Mouse (Mus musculus): Measurements from ENCODE around the gene Serpina3n. TPM values are rescaled to one million over a fixed set of nuclear protein-coding genes. Genes with fewer than 3 reads are reported as not detected.
A peak's percentile ranks its signal among the peaks of the same experiment; 100 is the strongest.
"Not testable (repeated sequence)": the region's sequence is repeated elsewhere in the genome, so short reads cannot be mapped to it uniquely, and the experiment has no call there.

The Serpina3n gene
- total RNA-seq (2021), result 10 to 100 TPM in 1 of 2 experiments, 1 to 10 TPM in 1; 2.4 to 14.9 TPM
- long read RNA-seq, experiment 1, partial matches to known transcripts, result 0 of 3 reads
- long read RNA-seq, experiment 1, other reads (novel, unspliced or antisense), result 3 of 3 reads
- long read RNA-seq, experiment 2, partial matches to known transcripts, result 0 of 5 reads
- long read RNA-seq, experiment 2, other reads (novel, unspliced or antisense), result 3 of 5 reads

- DNase-seq, result peak; percentile 11
Observed at GRCm38 (mm10) chr12:104406454-104406885, at the start of gene Serpina3n. Gene Serpina3n, plus strand, starts transcription at chr12:104406729.

DNA sequence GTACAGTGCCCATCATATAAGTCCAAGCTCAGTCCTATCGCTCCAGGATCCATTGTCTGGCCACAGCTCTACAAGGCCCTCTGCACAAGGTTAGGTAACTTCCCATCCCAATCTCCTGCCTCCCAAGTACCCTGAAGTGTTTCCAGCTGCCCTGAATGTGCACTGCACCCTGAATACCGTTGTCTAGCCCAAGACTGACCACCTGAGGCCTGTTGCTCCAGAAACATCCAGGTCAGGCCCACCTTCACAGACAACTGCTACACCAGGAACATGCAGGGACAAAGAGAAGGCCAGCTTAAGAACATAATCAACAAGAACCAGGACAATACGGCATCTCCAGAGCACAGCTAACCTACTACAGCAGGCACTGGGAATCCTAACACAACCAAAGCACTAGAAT, 36.5 kb upstream of the Serpina3n start:
- no peak for DNase-seq

- not testable (repeated sequence) for DNase-seq
Observed at GRCm38 (mm10) chr12:104377179-104377578, 29.4 kb upstream of the Serpina3n start.

GRCm38 (mm10) chr12:104378351-104378750, 28.2 kb upstream of the Serpina3n start:
- DNase-seq, result not testable (repeated sequence)

DNA sequence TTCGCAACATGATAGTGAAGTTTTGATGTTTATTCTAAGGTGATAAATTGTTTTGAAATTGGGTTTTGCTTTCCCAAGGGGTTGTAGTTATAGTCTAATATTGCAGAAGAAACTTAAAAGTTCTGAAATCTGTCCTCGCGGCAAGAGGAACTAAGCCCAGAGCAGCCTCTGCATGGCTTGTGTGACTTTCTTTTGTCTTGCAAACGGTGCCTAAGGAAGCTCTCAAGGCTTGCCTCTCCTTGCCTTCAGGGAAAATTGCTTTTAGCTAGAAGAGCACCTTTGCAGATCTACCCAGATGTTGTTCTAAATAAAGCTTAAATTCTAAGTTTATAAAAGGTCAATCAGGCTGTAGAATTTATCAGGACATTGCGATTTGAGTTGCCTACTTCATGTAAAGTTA, 27.7 kb upstream of the Serpina3n start:
- not testable (repeated sequence) for DNase-seq

DNA sequence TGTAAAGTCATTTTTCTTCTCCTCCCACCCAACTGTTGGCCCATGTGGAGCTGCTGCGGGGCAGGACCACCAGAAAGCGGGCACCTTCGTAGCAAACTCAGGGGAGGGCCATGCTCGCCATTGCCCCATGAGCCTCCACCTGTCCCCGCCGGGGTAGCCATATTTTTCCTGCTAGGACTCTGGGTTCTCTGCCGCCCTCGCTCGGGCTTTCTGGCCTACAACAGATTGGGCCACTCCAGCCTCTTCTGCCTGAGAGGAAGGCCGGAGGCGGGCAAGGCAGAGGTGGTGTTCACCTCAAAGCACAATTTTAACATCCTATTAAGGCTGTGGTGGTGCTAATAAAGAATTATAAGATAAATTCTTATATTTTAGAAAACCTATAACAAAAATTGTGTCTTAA, 26.7 kb upstream of the Serpina3n start:
- no peak for DNase-seq

GRCm38 (mm10) chr12:104381071-104381604, 25.4 kb upstream of the Serpina3n start:
- DNase-seq, result not testable (repeated sequence)

GRCm38 (mm10) chr12:104385987-104386386, 20.5 kb upstream of the Serpina3n start:
- not testable (repeated sequence) for DNase-seq

DNA sequence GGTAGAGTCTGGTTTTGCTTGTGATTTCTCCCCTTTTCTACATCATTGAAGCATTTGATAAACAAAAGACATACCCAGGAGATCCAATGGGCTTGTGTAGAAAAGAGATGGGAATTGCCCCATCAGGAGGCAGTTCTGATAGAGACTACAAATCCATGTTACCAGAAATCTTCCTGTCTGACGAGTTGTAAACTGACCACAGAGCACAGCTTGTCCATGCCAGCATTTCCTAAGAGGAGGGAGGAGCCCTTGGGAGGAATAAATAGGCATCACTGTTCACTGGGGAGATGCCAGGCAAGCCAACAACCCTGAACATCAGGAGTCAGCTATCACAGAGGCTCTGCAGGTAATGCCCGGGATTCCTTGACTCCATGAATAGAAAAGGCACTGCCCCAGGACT, 19.7 kb upstream of the Serpina3n start:
- DNase-seq, result not testable (repeated sequence)

DNA sequence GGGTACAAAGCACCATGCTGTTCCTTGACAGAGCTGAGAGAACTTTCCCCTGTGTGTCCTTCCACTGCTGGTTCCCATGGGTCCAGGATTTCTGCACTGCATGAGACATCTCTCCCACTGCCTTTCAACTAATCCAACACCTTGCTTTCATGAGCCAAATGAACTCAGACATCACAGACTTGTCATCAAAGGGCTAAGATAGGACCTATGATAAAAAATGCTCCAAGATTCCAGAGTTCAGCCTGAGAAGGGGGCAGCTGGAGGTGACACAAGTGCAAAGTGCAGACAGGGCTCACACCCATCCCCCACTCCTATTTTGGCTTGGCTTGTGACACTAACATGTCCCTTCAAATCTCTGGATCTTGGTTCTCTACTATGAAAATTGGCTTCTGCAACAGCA, 18.1 kb upstream of the Serpina3n start:
- DNase-seq, result no peak

- not testable (repeated sequence) for DNase-seq
Observed at GRCm38 (mm10) chr12:104391057-104391456, 15.5 kb upstream of the Serpina3n start.

DNA sequence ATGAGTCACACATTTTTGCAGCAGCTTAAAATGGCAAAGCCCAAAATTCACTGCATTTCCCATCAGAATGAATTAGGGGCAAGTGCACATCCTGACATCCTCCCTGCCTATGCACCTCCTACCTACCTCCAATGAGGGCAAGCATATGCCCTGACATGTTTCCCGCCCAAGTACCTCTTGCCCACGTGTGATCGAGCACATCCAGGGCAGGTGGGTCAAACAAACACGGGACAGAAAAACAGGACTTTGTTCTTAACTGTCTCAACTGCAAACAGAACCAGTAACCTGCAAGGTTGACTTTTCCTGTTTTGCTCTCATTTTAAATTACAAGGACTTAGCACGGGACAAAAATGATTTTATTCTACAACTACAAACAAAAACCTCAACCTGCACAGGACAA, 2.6 kb upstream of the Serpina3n start:
- DNase-seq, result no peak

DNA sequence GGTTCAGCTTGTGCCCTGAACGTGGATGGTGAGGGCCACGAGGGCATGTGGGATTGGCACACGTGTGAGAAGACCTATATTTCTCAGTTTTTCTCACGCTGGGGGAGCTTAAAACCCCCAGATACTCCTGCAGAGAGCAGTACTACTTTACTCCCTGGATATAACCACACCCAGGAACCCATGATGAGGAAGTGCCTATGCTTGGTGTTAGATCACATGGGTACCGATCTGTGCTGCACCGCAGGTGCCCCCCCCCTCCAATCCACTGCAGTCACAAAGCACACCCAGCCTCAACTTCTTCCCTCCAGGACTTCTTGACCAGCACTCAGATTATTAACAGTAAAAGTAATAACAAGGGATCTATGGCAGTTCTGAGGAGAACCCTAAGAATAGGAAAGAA, 6.0 kb downstream of the Serpina3n start:
- DNase-seq, result no peak

- no peak for DNase-seq
Observed at GRCm38 (mm10) chr12:104414576-104414975, 8.0 kb downstream of the Serpina3n start.

DNA sequence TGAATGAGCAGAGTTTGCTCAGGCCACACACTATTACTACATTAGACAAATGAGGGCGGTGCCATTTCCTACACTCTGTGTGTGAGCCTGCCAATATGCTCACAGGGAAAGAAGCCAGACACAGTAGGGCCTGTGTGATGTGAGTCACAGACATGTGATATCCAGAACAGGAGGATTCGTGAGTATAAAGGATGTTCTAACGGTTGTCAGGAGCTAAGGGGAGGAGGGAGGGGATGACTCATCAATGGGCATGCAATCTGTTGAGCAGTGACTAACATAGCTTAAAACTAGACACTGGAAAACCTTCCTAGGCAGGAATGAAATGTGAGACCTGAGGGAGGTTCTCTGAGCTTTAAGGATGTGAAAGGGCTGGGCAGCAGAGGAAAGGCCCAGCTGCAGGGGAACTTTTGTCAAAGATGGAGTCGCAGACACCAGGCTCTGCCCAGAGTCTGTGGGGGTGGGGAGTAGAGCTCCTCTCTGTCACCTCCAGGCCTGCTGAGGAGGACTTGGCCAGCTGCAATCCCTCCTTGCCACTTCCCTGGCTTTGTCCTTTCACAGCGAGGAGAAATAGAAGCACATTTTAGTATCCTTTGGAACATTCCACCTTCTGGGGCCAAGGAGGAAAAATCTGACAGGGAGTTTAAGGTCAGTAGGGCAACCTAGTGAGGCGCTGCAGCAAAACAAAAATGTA, 9.2 kb downstream of the Serpina3n start:
- DNase-seq, result peak; percentile 42

- peak; percentile 34 for DNase-seq
Observed at GRCm38 (mm10) chr12:104418340-104419135, 12.0 kb downstream of the Serpina3n start.

GRCm38 (mm10) chr12:104419136-104419462, 12.6 kb downstream of the Serpina3n start:
- DNase-seq, result no peak

- no peak for DNase-seq
Observed at GRCm38 (mm10) chr12:104422615-104423392, 16.3 kb downstream of the Serpina3n start.

DNA sequence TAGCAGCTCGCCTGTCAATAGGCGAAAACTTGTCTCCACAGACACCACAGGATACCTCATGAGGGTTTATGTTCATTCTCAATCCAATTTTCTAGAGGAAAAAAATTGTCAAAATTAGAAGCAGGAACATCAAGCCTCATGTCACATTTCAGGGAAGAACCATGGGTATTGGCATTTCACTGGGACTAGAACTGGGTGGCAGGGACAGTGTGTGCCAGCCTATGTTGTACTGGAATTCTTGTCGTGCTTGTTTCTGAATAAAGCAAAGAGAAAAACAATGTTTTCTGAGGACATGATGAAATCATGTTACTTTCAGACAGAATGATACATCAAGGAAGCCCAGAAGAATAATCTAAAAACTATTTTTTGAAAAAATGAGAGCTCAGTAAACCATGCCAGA, 19.1 kb downstream of the Serpina3n start:
- no peak for DNase-seq

GRCm38 (mm10) chr12:104426915-104427314, 20.4 kb downstream of the Serpina3n start:
- DNase-seq, result no peak

DNA sequence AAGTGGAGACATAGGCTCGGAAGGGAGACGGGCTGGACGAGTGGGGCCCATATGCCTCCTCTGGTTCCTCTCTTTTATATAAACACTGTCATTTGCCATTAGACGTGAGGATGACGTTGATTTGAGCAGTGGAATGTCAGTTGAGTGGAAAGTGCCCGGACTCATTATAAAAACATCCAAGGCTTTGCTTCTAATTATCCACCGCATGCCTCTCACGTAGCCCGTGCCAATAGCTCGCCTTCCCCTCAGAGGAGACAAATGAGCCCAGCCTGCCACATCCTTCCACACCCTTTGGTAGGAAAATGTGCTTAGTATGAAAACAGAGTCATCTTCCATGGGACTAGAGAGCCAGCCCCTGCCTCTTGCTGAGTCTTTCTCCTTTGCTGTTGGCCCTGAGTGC, 24.8 kb downstream of the Serpina3n start:
- DNase-seq, result no peak

DNA sequence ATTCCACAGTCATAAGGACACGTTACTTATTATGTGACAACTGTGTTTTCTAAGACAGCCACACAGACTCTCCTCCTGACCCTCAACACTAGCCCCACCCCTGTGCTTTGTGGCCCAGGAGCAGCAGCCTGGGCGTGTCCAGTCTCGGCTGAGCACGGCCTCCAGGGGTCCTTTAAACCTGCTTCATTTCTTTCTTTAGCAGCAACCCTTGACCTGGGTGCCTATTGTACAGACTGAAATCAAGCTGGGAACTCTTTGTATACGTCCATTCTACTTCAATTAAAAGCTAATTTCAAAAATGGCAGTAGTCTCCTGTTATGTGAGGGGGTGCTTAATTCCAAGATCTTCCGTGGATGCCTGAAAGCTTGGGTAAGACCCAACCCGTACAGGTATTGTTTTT, 26.7 kb downstream of the Serpina3n start:
- DNase-seq, result no peak

Measured in gastrocnemius, postnatal 25 days (tissue).